Mouse (Mus musculus) bone marrow, adult 2 months (tissue): ENCODE data around the gene Exoc4.

ENCODE experiments used
- CTCF ChIP-seq: fragments of 200-500 bp; IDR thresholded peaks from 2 replicates; pipeline ENCODE4 v1.5.1; 2011; ENCODE audit warnings: low read length, control low read depth; ENCODE audit not compliant: control insufficient read depth, insufficient read depth
- POLR2A ChIP-seq: fragments of 200-500 bp; IDR thresholded peaks from 2 replicates; pipeline ENCODE4 v1.6.1; 2011; ENCODE audit warnings: low read depth, mild to moderate bottlenecking, control low read depth, low read length, borderline replicate concordance; ENCODE audit not compliant: control insufficient read depth

DNA sequence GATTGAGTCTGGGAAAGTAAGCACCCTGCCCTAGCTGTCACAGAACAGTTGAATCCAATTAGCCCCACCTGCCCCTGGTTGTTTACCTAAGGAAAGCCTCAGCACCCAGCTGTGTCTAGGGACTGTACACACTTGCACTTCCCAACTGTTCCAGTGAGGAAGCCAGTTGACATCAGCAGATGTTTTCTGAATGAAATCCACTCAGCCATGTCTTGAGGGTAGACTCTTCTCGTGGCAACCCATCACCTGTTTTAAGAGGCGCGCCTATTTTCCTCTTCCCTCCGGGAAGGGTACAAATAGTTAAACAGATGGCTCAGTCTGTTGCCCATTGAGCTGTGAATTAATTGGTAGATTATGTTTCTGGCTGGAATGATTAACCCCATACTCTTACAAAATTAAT lies 584.1 kb downstream of the Exoc4 start:
- TF ChIP-seq CTCF, result no peak
- no peak for TF ChIP-seq POLR2A
